Mouse (Mus musculus) brain, embryonic 18.5 days (tissue): ENCODE data around the gene Ndufa10.
"Not testable (repeated sequence)": the region's sequence is repeated elsewhere in the genome, so short reads cannot be mapped to it uniquely, and the experiment has no call there.

Experiments used
- DNase-seq: peaks from one replicate; pipeline ENCODE4 v3.0.0-alpha.2; 2012; ENCODE audit warnings: low read depth, low spot score

Gene Ndufa10

DNA sequence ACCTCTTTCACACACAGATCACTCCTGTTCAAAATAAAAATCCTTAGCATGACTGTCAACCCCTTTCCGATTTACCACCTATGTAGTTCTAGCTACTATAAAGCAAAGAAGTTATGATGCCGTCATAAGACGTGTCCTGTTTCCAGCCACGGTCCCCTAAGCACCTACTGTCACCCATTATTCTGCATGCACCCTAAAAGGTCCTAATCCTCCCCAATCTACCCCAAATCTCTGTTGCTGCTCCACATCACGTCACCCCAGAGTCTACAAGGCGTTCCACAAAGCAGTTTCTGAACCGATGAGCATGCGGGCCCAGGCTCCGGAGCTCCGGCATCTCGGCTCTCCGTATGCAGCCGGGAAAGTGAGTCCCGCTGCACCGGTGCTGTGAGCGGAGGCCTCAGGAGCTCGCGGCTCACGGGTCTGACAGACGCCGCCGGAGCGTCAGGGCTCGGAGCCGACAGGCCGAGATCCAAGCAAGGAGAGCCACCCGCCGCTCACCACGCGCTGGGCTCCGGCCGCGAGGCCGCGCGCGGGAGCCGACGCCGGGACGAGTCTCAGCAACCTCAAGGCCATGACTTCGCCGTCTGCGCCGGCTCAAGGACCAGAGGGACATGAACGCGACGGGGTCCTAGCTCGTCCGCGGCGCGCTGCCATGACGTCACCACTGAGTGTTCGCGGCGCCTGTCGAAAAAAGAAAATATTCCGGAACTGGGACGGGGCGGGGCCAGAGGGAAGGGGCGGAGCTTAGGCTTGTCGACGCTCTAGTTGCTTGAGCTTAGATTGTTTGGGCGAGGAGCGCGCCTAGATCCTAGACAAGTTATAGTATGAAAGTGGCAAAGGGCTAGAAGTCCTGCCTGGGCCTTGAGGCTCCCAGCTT lies at the start of gene Ndufa10:
Gene Ndufa10 (minus strand): TSS at position 696 of the 877 bp plus-strand sequence.
- peak; percentile 78 for DNase-seq

DNA sequence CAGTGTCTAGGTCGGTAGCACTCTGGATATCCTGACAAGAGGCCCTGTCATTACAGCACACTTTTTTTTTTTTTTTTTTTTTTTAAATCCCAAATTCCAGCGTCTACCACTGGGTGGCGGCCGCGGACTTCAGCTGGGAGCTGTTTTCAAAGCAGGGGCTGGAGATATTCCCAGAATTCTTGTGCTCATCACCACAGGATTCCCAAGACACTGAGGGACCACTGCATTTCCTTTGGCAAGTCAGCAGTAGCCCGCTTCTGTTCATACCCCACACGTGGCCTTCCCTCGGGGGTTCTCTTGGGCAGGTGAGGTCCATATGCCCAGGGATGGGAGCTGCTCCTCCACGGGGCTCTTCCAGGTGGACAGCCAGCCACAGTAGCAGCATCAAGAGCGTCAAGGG lies 47.7 kb upstream of the Ndufa10 start:
- peak; percentile 58 for DNase-seq

DNA sequence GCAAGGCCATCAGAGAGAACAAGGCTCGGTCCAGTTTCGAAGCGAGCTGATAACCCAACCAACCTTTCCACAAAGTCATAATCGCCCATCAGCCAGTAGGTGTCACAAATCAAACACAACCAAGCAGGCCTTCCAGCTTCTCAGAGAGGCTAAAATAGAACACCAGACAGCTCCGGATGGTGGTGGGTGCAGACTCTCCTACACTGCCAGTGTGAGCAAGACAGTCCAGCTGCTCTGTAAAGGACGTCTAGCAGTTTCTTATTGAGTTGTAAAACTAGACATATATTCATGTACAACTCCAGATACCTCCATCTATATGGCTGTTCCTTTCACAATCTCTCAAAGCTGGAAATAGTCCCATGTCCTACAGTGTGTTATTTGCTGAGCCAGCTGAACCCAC lies 45.4 kb upstream of the Ndufa10 start:
- no peak for DNase-seq

DNA sequence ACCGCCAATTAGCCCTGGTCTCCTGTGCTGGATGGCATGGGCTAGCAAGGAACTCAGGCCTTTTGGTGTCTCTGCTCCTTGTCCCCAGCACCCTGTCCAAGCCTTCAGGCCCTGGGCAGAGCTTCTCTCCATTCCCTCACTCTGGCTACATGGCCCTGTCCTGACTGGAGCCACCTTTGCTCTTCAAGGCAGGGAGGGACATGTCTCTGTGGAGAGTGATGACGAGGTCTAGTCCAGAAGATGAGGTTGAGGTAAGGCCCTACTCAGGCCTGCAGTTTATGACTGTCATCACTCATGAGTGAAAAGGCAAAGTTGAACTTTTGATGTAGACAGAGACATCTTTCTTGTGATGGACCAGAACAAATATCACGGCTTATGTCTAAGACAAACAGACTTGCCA lies 44.9 kb upstream of the Ndufa10 start, which contains the start of gene Olfr1414:
Gene Olfr1414 (minus strand): TSS at position 101 of the 400 bp plus-strand sequence.
- DNase-seq, result no peak

- no peak for DNase-seq
Measured at GRCm38 (mm10) chr1:92515390-92515789, 41.7 kb upstream of the Ndufa10 start.

DNA sequence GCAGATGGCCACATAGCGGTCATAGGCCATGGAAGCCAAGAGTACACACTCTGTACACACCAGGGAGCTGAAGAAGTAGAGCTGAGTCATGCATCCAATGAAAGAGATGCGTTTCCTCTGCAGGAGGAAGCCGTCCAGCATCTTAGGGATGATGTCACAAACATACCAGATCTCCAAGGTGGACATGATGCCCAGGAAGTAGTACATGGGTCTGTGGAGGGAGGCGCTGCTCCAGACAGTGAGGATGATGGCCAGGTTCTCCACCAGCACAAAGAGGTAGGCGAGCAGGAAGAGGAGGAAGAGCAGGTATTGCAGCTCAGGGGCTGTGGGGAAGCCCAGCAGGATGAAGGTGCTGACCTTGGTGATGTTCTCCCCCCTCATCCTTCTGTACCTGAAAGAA lies 38.0 kb upstream of the Ndufa10 start:
- not testable (repeated sequence) for DNase-seq

DNA sequence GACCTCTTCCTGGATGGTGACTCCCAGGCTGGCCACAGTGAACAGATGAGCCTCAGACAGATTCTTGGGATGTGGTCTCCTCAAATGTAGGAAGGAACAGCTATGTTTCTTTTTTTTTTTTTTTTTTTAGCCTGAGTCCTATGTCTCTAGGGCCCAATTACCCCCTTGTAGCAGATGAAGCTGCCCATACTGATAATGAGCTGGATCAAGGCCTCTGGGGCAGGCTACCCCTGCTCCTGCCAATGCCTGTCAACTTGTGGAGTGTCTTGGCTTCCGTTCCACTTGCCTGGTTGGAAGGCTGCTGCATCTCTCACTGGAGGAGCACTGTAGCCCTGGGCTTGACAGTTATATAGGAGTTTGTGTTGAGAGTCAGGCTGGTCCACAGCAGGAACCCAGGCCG lies 22.3 kb upstream of the Ndufa10 start, which contains the start of gene Olfr1415:
Gene Olfr1415 (minus strand): TSS at position 101 of the 400 bp plus-strand sequence.
- DNase-seq, result no peak

DNA sequence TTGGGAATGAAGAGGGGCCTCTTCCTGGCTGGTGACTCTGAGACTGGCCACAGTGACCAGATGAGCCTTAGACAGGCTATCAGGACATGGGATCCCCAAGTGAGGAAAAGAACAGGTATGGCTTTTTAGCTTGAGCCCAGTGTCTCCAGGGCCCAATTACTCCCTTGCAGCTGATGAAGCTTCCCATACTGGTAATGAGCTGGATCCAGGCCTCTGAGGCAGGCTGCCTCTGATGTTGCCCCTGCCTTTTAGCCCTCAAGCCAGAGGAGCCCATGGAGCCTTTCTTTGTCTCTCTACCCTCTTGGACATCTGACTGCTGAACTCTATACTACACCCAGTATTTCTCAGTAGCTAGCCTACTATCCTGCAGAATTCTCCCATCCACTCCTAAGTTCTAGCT lies 11.4 kb upstream of the Ndufa10 start, which contains the start of gene Olfr1416:
Gene Olfr1416 (minus strand): TSS at position 101 of the 400 bp plus-strand sequence.
- DNase-seq, result no peak

DNA sequence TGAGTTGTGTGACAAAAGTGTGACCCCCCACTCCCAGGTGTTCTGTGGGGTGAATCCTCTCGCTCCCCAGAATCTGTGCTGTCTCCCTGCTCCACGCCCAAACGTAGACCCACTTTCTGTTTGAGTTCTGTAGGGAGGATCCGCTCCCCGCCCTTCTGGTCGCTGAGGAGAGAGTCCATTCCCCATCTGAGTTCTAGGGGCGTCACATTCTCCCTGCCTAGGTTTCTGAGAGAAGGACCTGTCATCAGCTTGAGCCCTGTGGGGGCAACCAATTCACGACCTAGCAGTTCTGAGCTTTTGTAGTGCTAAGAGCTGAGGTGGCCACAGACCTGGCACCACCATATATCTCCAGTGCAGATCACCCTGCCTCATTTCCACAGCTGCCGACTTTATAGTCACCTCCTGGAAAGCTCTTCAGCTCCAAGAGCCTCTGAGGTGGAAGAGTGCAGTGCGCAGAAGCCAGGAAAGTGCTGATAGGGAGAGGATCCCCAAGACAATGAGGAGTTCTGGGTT lies 462 bp upstream of the Ndufa10 start:
- DNase-seq, result no peak

GRCm38 (mm10) chr1:92468891-92469290 lies 4.8 kb downstream of the Ndufa10 start:
- no peak for DNase-seq

DNA sequence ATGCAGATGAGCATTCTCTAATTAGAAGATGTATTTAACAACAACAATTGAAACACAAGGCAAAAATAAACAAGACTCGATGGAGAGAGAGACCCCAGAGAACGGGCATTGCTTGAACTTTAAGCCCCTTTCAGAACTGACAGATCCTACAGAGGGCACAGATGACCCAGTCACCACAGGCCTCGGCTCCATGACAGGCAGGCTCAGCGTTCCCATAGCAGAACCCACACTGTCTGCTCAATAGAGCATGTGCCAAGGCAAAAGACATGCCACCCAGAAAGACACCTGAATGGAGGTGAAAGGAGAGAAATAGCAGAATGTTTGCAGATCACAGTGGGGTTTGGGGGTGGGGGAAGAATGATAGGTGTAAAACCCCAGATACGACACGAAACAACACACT lies 15.2 kb downstream of the Ndufa10 start:
- no peak for DNase-seq

- DNase-seq, result no peak
Measured at GRCm38 (mm10) chr1:92457758-92458157, 15.9 kb downstream of the Ndufa10 start.

DNA sequence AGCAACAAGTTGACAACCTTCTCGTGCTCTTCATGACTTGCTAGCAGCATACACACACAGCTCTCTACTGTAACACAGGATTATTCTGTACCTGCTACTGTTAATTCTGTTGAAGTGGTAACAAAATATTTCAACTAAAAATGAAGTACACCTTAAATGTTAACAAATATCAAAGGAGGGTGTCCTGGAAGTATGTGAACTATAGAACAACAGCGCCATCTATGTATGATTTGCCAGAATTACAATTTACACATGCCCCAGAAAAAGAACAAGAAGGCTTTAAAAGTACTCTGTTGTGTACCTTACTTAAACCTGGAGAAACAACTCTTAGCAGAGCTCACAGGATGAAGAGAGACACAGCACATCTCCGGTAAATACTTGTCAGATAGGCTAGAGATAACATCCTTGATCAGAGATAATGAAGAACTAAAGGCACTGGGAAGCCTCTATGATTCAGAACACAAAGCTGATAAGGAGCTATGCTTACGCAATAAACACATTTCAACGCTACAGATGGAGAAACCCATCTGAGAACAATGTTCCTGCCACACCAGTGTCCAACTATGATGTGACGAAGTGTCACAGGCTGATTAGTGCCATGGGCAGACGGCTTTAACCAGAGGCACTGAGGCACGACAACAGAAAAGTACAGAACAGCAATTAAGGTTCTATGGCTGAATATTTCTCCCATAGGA lies 19.8 kb downstream of the Ndufa10 start:
- no peak for DNase-seq

DNA sequence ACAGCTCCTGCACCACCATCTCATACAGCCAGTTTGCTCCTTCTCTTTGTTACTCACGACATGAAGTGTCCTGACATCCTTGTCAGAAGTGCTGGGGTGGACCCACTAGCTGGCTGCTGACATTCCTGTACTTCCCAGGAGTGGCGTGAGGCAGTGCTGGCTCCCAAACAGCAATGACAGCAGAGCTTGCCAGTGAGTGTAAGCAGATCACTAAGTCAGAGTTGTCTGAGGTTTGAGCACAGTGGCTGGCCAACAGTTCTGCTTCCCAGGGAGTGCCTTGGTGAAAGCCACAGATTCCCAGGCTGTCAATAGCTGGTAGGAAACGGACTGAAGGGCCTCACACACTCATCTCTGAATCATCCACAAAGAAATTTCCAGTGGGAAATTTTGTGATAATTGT lies 25.4 kb downstream of the Ndufa10 start:
- DNase-seq, result no peak

GRCm38 (mm10) chr1:92441453-92442063 lies 32.1 kb downstream of the Ndufa10 start:
- no peak for DNase-seq

GRCm38 (mm10) chr1:92440066-92440750 lies 33.5 kb downstream of the Ndufa10 start:
- no peak for DNase-seq

- no peak for DNase-seq
Measured at GRCm38 (mm10) chr1:92437678-92438271, 35.9 kb downstream of the Ndufa10 start.

DNA sequence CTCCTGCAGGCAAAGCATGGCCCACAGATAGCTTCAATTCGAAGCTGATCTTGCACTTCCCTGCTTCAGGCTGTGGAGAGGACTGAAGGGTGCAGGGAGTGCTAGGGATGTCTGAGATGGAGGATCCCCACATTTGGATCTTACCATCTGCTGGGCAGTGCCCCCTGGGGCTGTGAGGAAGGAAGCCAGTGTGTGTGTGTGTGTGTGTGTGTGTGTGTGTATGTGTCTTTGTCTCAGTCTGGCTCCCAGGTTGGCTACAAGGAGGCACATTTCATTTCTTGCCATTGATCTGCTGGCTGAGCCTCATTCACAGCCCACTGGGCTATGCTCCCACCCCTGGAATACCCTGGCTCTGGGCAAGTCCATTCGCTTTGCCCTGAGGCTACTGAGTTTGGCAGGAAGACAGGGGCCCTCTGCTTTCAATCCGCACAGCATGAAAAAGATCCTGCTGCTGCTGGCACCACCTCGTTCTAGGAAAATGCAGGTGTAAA lies 36.8 kb downstream of the Ndufa10 start:
- no peak for DNase-seq

DNA sequence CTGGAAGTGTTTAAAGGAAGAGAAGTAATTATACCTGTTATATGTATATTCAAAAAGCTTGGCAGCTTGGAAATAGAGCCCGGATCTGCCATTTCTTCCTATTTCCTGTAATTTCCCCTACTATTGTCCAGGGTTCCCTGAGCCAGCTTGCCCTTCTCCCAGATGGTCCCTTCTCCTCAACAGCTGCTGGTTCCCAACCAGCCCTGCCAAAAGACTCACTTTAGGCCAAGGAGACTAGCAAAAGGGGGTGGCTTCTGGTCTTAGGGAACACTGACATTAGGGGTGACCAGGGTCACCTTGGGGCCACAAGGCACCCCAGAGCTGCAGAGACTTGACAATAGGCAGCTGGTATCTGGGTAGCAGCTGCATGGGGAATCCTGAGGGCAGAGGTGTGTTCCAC lies 38.7 kb downstream of the Ndufa10 start:
- no peak for DNase-seq

GRCm38 (mm10) chr1:92432791-92433190 lies 40.9 kb downstream of the Ndufa10 start:
- DNase-seq, result no peak

DNA sequence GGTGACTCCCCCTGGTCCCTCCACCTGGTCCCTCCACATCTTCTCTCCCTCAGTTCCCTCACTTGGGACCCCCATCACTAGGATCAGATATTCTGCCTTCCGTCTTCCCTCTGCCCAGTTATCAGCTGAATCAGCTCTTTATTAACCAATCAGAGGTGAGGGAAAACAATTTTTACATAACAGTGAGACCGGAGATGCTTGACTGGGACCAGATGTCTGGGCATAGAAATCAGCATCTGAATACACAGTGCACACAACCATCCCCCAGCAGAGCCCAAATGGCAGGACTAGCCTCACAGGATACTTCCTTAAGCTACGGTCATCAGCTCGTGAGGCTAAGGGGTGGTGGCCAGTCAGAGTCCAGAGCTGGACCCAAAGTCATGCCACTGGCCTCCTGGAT lies 41.6 kb downstream of the Ndufa10 start:
- no peak for DNase-seq
